Mouse (Mus musculus) myocyte (in vitro differentiated cells): ENCODE measurements at regions not wholly inside any gene's neighbourhood (a gene's known extent, or its start where the extent isn't known, plus 50 kb on each side); places are given as distances from the start of the nearest gene placed in this dataset.

Experiments used
- POLR2A ChIP-seq: IDR thresholded peaks from one replicate; pipeline ENCODE4 v1.6.1; 2011; ENCODE audit warnings: low read depth, mild to moderate bottlenecking, control low read depth, moderate library complexity; ENCODE audit not compliant: insufficient read length
- POLR2AphosphoS2 ChIP-seq: IDR thresholded peaks from one replicate; pipeline ENCODE4 v1.6.1; 2011; ENCODE audit warnings: low read depth, control low read depth; ENCODE audit not compliant: insufficient read length
- REST ChIP-seq: IDR thresholded peaks from one replicate; pipeline ENCODE4 v1.6.1; 2011; ENCODE audit warnings: mild to moderate bottlenecking, control low read depth, moderate library complexity; ENCODE audit not compliant: insufficient read depth, insufficient read length
- SRF ChIP-seq: IDR thresholded peaks from one replicate; pipeline ENCODE4 v1.6.1; 2011; ENCODE audit warnings: low read depth; ENCODE audit not compliant: control insufficient read depth, insufficient read length
- USF1 ChIP-seq: IDR thresholded peaks from one replicate; pipeline ENCODE4 v1.6.1; 2011; ENCODE audit warnings: low read depth, mild to moderate bottlenecking, control low read depth, moderate library complexity

- TF ChIP-seq SRF, result no peak
- TF ChIP-seq POLR2A, result no peak
- TF ChIP-seq POLR2AphosphoS2, result no peak
- TF ChIP-seq REST, result no peak
- TF ChIP-seq USF1, result no peak
Measured at GRCm38 (mm10) chr12:107085058-107085905, 403.1 kb upstream of the 3110018I06Rik start.
